Mouse (Mus musculus) urinary bladder, adult 18-20 months (tissue): ENCODE measurements around the gene Olfr427.
"Not testable (repeated sequence)": the region's sequence is repeated elsewhere in the genome, so short reads cannot be mapped to it uniquely, and the experiment has no call there.

Experiments
- DNase-seq, 2 experiments: peaks; one replicate each; pipeline ENCODE4 v3.0.0; 2022; ENCODE audit warnings: low spot score in 2 of 2, mixed read lengths in 2 of 2

Gene Olfr427

DNA sequence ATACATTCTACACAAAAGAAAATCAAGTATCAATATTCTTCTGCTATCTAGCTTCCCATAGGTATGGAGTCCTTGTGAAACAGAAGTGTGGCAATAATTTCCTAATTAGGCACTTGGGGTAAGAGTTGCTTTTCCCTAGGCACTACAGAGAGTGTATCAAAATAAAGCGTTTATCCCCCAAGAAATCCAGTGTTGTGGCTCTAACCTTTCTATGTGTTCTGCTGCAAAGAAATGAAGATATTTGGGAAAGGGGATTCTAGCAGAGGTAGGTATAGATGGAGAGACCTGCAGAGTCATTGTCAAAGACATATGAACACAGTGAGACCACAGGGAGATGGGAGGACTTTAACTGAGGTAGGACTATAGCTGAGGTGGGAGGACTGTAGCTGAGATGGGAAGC, at the start of gene Olfr427:
Gene Olfr427 (plus strand): TSS at position 301 of the 400 bp plus-strand sequence.
- DNase-seq = no peak

DNA sequence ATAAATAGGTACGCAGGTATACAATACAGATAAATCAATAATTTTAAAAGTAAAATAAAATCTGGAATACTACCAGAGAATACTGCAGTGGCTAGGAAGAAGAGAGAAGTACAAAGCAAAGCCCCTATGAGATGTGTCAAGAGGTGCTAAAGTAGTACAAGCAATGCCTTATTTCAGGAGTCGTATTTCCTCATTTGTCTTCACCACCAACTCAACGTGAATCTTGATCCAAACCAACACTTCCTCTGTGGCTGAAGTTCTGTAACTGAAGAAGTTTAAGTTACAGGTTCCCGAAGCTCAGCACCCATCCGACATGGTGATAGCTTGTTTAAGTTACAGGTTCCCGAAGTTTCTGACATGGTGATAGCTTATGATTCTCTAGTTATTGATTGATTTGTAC, 48.5 kb upstream of the Olfr427 start:
- DNase-seq = not testable (repeated sequence)

DNA sequence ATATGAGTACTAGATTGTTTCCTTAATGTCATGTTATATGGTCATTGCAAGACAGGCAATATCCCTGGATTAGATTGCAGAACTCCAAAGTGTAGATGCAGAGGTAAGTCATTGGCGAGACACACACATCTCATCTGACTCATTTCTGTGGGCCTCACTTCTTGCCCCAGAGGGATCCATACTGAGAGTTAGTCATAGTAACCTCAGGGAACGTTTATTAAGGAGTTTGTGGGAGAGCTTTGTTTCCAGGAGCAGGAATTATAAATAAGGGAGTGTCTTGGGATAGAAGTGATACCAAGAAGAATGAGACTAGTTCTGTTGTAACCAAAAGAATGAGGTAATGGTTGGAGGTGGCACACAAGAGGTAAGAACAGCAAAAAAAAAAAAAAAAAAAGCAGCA, 47.8 kb upstream of the Olfr427 start, which contains the start of gene Olfr432:
Gene Olfr432 (plus strand): TSS at position 313 of the 400 bp plus-strand sequence.
- no peak for DNase-seq

DNA sequence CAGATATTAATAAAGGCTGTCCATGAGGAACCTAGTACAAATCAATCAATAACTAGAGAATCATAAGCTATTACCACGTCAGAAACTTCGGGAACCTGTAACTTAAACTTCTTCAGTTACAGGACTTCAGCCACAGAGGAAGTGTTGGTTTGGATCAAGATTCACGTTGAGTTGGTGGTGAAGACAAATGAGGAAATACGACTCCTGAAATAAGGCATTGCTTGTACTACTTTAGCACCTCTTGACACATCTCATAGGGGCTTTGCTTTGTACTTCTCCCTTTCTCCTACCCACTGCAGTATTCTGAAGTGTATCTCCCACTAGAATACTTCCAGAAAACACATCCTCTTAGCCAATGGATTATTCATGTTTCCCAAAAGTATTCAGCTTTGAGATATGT, 47.3 kb upstream of the Olfr427 start:
- not testable (repeated sequence) for DNase-seq

DNA sequence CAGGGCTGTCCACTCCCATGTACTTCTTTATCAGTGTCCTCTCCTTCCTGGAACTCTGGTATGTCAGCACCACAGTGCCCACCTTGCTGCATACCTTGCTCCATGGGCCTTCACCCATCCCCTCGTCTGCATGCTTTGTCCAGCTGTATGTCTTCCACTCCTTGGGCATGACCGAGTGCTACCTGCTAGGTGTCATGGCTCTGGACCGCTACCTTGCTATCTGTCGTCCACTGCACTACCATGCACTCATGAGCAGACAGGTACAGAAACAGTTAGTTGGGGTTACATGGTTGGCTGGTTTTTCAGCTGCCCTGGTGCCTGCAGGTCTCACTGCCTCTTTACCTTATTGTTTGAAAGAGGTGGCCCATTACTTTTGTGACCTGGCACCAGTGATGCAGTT, 46.2 kb upstream of the Olfr427 start:
- DNase-seq = no peak

DNA sequence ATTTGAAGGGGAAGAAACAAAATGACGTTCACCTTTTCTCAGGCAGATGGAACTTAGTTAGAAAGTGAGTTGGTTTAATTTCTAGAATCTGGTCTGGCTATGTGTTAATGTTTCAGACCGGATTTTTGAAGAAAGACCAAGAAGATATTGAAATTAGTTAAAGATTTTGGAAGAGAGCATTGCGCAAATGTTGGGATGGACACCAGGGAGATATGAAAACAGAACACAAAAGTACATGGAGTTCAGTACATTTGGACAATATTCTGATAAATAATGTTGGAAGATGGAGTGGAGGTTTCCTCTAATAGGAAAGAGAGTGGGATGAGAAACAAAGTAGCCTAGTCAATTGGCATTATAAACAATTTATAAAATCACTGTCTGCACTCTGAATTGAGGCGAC, 45.2 kb upstream of the Olfr427 start:
- DNase-seq = no peak

DNA sequence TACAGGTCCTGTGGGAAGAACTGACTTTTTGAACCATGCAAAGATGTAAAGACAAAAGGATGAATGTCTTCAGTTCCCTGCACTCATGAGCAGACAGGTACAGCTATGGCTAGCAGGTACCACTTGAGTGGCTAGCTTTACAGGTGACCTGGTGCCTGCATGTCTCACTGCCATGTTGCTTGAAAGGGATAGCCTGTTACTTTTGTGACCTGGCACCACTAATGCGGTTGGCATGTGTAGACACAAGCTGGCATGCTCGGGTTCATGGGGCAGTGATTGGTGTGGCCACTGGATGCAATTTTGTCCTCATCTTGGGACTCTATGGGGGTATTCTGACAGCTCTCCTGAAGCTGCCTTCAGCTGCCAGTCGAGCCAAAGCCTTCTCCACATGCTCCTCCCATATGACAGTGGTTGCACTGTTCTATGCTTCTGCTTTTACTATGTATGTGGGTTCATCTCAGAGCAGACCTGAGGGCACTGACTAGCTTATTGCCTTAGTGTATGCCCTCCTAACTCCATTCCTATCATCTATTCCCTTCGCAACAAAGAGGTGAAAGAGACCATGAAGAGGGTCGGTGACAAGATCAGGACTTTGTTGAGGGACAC, 44.7 kb upstream of the Olfr427 start:
- no peak for DNase-seq

DNA sequence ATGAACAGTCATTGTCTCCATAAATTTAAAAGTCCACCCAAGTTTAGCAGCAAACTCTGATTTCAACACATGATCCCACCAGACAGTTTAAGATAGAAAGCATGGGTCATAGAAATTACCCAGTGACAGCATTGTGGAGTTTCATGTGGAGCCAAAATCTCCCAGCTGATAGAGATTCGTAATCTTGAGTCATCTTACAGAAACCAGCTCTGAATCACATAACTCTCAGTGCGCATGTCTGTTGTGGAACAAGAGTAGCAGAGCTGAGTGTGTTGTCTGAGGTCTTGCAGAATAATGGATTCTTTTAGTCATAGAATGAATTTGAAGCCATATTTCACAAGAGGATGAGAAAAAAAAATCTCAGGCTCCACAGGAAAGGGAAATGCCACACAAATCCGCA, 43.7 kb upstream of the Olfr427 start:
- no peak for DNase-seq

DNA sequence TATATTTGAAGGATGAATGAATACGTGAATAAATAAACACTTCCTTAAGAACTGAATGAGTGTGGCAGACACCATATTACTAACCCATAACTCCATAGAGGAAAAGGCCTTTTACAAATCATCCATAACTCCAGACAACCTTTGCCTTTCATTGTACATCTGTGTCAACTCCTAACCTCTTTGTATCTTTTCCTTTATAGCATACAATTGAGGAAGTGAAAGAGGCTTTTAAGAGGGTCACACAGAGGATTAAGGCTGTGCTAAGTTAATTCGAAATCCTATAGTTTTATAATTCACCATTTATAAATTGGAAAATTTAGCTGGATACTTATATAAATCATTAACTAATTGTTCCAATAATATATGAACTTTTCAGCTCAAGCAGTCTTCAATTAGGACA, 41.4 kb upstream of the Olfr427 start:
- DNase-seq = no peak

DNA sequence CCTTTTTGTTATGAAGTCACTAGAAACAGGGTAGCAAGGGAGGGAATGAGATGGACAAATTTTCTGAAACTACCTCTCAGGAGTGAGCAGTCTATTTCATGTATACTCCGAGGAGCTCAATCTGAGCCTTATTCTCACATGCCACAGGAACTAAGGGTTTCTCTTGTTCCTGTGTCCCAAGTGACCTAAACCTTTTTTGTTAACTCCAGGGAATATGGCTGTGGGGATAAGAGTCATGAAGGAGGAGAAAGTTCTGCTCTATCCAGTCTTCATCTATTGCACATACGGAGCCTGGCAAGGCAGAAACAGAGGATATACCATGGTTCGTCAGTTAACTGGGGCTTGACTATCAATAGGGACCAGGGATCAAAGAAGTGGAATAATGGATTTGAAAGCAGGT, 30.4 kb upstream of the Olfr427 start, which contains the start of gene Olfr430:
Gene Olfr430 (plus strand): TSS at position 301 of the 400 bp plus-strand sequence.
- DNase-seq = no peak

DNA sequence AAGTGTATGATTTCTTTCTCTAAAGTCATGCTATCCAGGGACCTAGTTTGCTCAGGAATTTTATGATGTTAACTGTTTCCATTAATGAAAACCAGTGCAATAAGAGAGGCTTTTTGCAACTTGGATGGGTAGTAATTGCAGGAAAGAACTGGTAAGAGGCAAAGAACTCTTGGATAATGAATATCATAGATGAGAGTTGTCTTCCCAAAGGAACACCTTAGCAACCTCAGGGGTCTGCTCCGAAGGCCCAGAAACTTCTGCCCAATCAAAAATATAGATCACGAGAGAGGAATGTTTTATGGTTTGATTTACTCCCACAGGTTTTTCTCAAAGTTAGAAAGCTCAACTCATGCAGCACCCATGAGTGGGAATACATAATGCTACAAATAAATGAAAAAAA, 12.7 kb upstream of the Olfr427 start, which contains the start of gene Olfr429:
Gene Olfr429 (plus strand): TSS at position 301 of the 400 bp plus-strand sequence.
- no peak for DNase-seq

DNA sequence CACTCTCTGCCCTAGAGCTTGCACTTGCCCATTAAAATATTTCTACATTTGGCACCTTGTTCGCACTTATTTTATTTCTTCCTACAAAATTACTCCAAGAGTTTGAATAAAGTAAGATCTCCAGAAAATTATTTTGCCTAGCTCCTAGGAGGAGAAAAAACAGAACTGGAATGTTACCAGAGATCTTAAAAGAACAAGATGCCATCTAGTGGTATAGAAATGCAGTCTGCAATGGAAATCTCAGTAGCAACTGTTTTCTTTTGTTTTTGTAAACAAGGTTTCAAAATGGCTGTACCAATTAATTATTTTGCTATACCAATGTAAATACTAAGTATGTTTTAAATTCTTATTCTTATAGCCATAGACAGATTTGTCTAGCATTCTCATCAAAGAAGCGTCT, 7.0 kb downstream of the Olfr427 start:
- no peak for DNase-seq

DNA sequence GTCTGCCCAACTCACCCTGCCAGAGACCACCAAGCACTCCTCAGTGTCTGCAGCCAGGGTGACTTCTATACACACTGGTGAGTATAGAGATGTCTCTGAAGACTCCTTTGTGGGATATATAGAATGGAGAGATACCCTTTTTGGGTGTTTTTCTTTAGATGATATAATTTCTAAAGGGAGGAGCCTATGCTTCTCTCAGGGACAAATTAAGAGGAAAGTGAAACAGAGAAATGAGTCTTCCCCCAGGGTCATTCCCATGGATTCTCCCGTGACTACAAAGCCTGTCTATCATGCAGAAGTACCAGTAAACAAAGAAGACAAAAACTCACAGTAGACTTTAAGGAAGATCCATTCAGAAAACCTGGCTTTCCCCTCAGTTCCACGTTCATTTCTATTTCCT, 24.4 kb downstream of the Olfr427 start, which contains the start of gene Olfr231:
Gene Olfr231 (minus strand): TSS at position 101 of the 400 bp plus-strand sequence.
- DNase-seq = no peak

DNA sequence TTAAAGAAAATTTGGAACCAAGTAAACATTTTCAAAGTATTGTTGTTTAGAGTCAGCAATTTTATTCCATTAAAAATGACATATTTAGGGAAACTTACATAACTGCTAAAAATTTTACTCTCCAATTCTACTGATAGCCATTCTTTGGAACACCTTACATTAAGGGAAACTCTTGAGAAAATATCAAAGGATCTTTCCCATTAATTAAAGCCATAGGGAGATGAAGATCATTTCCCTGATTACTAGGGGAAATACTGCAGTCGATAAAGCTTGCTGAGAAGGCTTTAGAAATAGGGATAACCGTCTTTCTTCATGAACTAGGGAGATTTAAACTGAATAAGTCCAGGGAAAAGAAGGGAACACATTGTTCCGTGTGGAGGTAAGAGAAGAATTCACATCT, 34.5 kb downstream of the Olfr427 start, which contains the start of gene Olfr424:
Gene Olfr424 (plus strand): TSS at position 301 of the 400 bp plus-strand sequence.
- DNase-seq = no peak

DNA sequence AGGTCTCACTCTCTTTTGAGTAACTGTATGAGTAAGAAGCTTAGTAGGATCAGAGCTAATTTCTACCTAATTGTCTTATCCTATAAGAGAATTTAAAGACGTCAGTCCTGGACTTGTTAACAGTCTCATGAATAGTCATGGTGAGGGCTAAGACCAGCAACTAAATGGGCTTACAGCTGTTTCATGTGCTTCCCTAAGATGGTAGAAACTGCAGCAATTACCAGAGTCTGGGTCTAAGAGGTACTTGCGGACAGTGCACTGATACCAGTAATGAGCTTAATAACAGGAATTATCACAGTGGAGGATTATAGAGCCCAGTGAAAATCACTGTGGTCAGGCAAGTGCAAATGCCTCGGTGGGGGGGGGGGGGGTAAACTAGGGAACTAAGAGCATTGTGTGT, 35.3 kb downstream of the Olfr427 start:
- no peak for DNase-seq

DNA sequence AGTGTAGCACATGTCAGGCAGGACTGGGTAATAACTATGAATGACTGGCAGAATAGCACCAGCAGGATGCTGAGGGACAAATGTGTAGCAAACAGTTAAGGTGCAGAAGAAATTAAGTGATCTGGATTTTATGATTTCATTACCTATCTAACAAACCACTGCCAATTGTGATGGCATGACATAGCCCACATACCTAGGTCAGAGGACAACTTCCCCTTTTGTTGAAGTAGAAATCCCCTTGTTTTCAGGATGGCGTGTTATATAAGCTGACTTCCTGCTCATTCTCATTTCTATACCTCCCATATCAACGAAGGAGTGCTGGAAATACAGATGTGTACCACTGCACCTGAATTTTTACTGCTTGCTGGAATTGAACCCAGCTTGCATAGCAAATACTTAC, 44.7 kb downstream of the Olfr427 start:
- no peak for DNase-seq

DNA sequence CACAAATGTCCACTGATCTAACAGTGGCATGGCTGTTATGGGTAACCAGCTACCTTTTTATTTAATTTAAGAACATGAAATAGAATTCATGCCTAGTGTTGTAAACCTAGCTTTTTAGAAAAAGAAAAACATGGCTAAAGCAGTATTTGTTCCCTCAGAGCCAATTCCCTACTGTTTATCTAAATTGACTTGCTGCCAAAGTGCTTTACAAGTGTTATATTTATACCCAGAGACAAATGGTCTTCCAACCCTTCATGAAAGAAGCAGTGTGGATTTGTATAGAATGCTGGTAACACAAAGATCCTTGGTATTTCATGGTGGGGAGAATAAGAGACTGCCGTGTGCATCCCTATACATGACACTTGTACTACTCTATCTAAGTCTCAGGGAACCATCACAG, 50.0 kb downstream of the Olfr427 start:
- DNase-seq = no peak

DNA sequence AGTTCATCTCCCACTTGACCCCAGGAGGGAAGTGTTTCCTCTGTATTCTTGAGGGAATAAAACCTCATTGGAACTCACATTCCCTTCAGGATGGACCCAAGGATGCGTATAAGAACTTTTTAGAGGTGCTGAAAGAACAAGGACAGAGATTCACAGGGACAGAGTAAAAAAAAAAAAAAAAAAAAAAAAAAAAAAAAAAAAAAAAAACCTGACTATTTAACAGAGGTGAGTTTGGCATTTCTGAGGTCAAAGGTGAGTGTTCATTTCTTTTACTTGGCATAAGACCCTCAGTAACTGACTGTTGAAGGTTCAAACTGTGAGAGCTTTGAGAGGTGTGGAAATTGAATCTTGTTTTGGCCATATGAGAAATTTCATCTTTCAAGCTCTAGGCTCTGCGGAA, 52.6 kb downstream of the Olfr427 start:
- DNase-seq = no peak
